Mouse (Mus musculus) kidney, adult 18-20 months (tissue): ENCODE measurements at regions not wholly inside any gene's neighbourhood (a gene's known extent, or its start where the extent isn't known, plus 50 kb on each side); places are given as distances from the start of the nearest gene placed in this dataset.

Experiments
- DNase-seq: peaks from one replicate; pipeline ENCODE4 v3.0.0; 2021

- no peak for DNase-seq
Observed at GRCm38 (mm10) chr12:109272101-109272500, 180.5 kb upstream of the Dlk1 start.

GRCm38 (mm10) chr12:109314850-109315249 lies 137.8 kb upstream of the Dlk1 start:
- no peak for DNase-seq

GRCm38 (mm10) chr12:109325986-109326385 lies 126.6 kb upstream of the Dlk1 start:
- no peak for DNase-seq

- no peak for DNase-seq
Observed at GRCm38 (mm10) chr12:109371327-109371726, 81.3 kb upstream of the Dlk1 start.

GRCm38 (mm10) chr12:109385794-109386193 lies 66.8 kb upstream of the Dlk1 start:
- no peak for DNase-seq

- DNase-seq = no peak
Observed at GRCm38 (mm10) chr12:109388791-109389190, 63.8 kb upstream of the Dlk1 start.

GRCm38 (mm10) chr12:109390388-109390920 lies 62.2 kb upstream of the Dlk1 start:
- DNase-seq = no peak

- no peak for DNase-seq
Observed at GRCm38 (mm10) chr12:109390978-109391377, 61.6 kb upstream of the Dlk1 start.

- DNase-seq = no peak
Observed at GRCm38 (mm10) chr12:109393326-109393725, 59.3 kb upstream of the Dlk1 start.

- DNase-seq = peak; percentile 68
Observed at GRCm38 (mm10) chr12:109393795-109394194, 58.8 kb upstream of the Dlk1 start.

- DNase-seq = no peak
Observed at GRCm38 (mm10) chr12:109394396-109394795, 58.2 kb upstream of the Dlk1 start.

GRCm38 (mm10) chr12:109396614-109397013 lies 56.0 kb upstream of the Dlk1 start:
- no peak for DNase-seq

- DNase-seq = no peak
Observed at GRCm38 (mm10) chr12:109397175-109398058, 55.2 kb upstream of the Dlk1 start.

- no peak for DNase-seq
Observed at GRCm38 (mm10) chr12:109398473-109398872, 54.1 kb upstream of the Dlk1 start.

GRCm38 (mm10) chr12:109398951-109399350 lies 53.7 kb upstream of the Dlk1 start:
- no peak for DNase-seq

GRCm38 (mm10) chr12:109399591-109399990 lies 53.0 kb upstream of the Dlk1 start:
- no peak for DNase-seq

- no peak for DNase-seq
Observed at GRCm38 (mm10) chr12:109400041-109400440, 52.6 kb upstream of the Dlk1 start.

- no peak for DNase-seq
Observed at GRCm38 (mm10) chr12:109400936-109401586, 51.6 kb upstream of the Dlk1 start.

- no peak for DNase-seq
Observed at GRCm38 (mm10) chr12:109401696-109402095, 50.9 kb upstream of the Dlk1 start.

GRCm38 (mm10) chr12:109402226-109402625 lies 50.4 kb upstream of the Dlk1 start:
- DNase-seq = no peak
